Mouse (Mus musculus) cerebellum, postnatal 25 days (tissue): Measurements from ENCODE around the gene Slc45a1.

Experiments used
- DNase-seq, 2 experiments: peaks; one replicate each; pipeline ENCODE4 v3.0.0; 2021; ENCODE audit warnings: mixed read lengths in 2 of 2

Gene Slc45a1

GRCm38 (mm10) chr4:150651390-150652277, at the start of gene Slc45a1:
Gene Slc45a1 (minus strand): TSS chr4:150652174.
- DNase-seq: peak; percentile 79 to 87

GRCm38 (mm10) chr4:150700849-150701248, 48.9 kb upstream of the Slc45a1 start:
- DNase-seq: no peak

- no peak for DNase-seq
Observed at GRCm38 (mm10) chr4:150694434-150695108, 42.6 kb upstream of the Slc45a1 start.

GRCm38 (mm10) chr4:150692861-150693403, 41.0 kb upstream of the Slc45a1 start:
- no peak for DNase-seq

- DNase-seq: no peak
Observed at GRCm38 (mm10) chr4:150690759-150691158, 38.8 kb upstream of the Slc45a1 start.

- DNase-seq: no peak
Observed at GRCm38 (mm10) chr4:150689553-150689952, 37.6 kb upstream of the Slc45a1 start.

- peak; percentile 25 to 50 for DNase-seq
Observed at GRCm38 (mm10) chr4:150687126-150687753, 35.3 kb upstream of the Slc45a1 start.

GRCm38 (mm10) chr4:150686538-150686937, 34.6 kb upstream of the Slc45a1 start:
- no peak for DNase-seq

- no peak for DNase-seq
Observed at GRCm38 (mm10) chr4:150685778-150686493, 34.0 kb upstream of the Slc45a1 start.

GRCm38 (mm10) chr4:150685043-150685777, 33.2 kb upstream of the Slc45a1 start:
- DNase-seq: peak in 1 of 2 experiments; percentile 15

GRCm38 (mm10) chr4:150680373-150680772, 28.4 kb upstream of the Slc45a1 start:
- DNase-seq: no peak

GRCm38 (mm10) chr4:150678789-150679188, 26.8 kb upstream of the Slc45a1 start:
- no peak for DNase-seq

- DNase-seq: no peak
Observed at GRCm38 (mm10) chr4:150677846-150678224, 25.9 kb upstream of the Slc45a1 start.

- no peak for DNase-seq
Observed at GRCm38 (mm10) chr4:150677126-150677845, 25.3 kb upstream of the Slc45a1 start.

- no peak for DNase-seq
Observed at GRCm38 (mm10) chr4:150676029-150676428, 24.1 kb upstream of the Slc45a1 start.

- no peak for DNase-seq
Observed at GRCm38 (mm10) chr4:150675274-150675673, 23.3 kb upstream of the Slc45a1 start.

- no peak for DNase-seq
Observed at GRCm38 (mm10) chr4:150665806-150666205, 13.8 kb upstream of the Slc45a1 start.

- no peak for DNase-seq
Observed at GRCm38 (mm10) chr4:150664726-150665125, 12.8 kb upstream of the Slc45a1 start.

GRCm38 (mm10) chr4:150663192-150663591, 11.2 kb upstream of the Slc45a1 start:
- DNase-seq: peak; percentile 47 to 64

GRCm38 (mm10) chr4:150661886-150662285, 9.9 kb upstream of the Slc45a1 start:
- no peak for DNase-seq
